Mouse (Mus musculus): ENCODE results near the gene Slc1a7. TPM values are rescaled to one million over a fixed set of nuclear protein-coding genes. Genes with fewer than 3 reads are reported as not detected.

Slc1a7 gene
- polyA plus RNA-seq, 1 experiment from 2014 or later, result not detected

DNA sequence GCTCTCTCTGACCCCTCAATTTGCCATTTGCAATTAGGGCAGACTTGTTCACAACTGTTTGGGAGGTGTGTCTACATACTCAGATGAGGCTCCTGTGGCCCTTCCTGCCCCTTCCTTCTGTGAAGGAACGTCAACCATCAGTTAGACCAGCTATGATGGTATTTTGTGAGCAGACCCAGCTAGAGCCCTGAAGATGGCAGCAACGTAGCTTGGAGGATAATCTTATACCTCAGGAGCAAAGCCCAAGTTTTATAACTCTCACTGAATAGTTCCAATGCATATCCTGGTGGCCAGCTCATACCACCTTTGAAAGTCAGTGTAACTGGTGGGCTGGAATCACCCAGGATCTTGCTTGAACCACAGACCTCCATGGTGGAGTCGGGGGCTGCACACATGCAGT is 36.7 kb upstream of the Slc1a7 start:
- H3K27me3 ChIP-seq (replicated peaks; ENCODE audit: control insufficient read depth, insufficient read depth, low read length), result no peaks in the 10 kb centered on the region
- ATAC-seq (replicated peaks; ENCODE audit: low FRiP score), result no peak
- H3K9me3 ChIP-seq (ENCODE audit: control insufficient read depth, low read length), result no peaks in the 10 kb centered on the region
- H3K4me1 ChIP-seq (replicated peaks; ENCODE audit: control insufficient read depth, insufficient read depth, low read length), result peaks cover 4% of the 10 kb centered on the region
- no peak for DNase-seq (ENCODE audit: low spot score)
- no peak overlapping the region for H3K4me3 ChIP-seq (ENCODE audit: low read depth, low read length)
- H3K4me2 ChIP-seq, result no peak overlapping the region
- H3K9ac ChIP-seq (ENCODE audit: low read depth, low read length), result no peak overlapping the region
- no peak overlapping the region for H3K27ac ChIP-seq (ENCODE audit: low read depth, low read length)
- no peaks in the 10 kb centered on the region for H3K36me3 ChIP-seq (ENCODE audit: control insufficient read depth, insufficient read depth, low read length)
- WGBS, result 73% methylated on average over 3 of the region's 3 CpGs

DNA sequence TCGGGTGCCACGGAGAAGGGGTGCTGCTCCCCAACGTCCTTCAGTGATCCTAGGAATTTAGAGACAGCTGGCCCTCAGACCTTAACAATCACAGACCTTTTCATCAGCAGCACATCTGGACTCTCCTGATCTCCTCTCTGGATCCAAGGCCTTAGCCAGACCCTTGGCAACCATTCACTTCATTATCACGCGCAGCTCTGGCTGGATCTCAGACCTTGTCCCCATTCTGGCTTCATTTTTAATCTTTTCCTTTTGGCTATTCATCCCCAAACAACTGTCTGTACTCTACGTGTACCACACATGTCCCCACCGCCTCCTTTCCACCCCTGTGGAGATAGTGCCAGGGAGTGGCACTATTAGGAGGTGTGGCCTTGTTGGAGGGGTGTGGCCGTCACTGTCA is 34.9 kb upstream of the Slc1a7 start:
- Histone ChIP-seq H3K4me1 (replicated peaks; ENCODE audit: control insufficient read depth, insufficient read depth, low read length) (peaks cover 4% of the 10 kb centered on the region), H3K27ac (ENCODE audit: low read depth, low read length) (no peak overlapping the region), H3K4me3 (ENCODE audit: low read depth, low read length) (no peak overlapping the region), H3K4me2 (no peak overlapping the region), H3K9ac (ENCODE audit: low read depth, low read length) (no peak overlapping the region), H3K27me3 (replicated peaks; ENCODE audit: control insufficient read depth, insufficient read depth, low read length) (no peaks in the 10 kb centered on the region), H3K9me3 (ENCODE audit: control insufficient read depth, low read length) (no peaks in the 10 kb centered on the region), H3K36me3 (ENCODE audit: control insufficient read depth, insufficient read depth, low read length) (no peaks in the 10 kb centered on the region)
- WGBS, result 73% methylated on average over 8 of the region's 8 CpGs
- DNase-seq (ENCODE audit: low spot score) (no peak), ATAC-seq (replicated peaks; ENCODE audit: low FRiP score) (no peak)

DNA sequence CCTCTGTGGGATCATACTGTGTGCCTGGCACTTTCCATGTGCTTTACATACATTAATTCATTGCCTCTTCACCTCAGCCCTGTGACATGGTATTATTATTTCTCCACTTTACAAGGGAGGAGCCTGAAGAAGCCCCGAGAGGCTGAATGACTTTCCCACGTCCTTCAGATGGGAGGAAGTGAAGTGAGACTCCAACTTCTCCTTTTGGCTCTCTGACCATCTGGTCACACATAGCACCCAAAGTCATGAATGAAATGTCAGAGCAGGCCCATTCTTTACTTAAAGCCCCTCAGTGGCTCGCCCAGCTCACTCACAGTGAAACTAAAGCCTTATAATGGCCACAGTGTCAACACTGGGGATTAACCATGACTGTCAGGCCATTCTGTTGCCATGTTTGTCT is 32.9 kb upstream of the Slc1a7 start:
- WGBS, result 53% methylated on average over 3 of the region's 3 CpGs
- DNase-seq (ENCODE audit: low spot score), result no peak
- H3K4me1 ChIP-seq (replicated peaks; ENCODE audit: control insufficient read depth, insufficient read depth, low read length), result no peaks in the 10 kb centered on the region

DNA sequence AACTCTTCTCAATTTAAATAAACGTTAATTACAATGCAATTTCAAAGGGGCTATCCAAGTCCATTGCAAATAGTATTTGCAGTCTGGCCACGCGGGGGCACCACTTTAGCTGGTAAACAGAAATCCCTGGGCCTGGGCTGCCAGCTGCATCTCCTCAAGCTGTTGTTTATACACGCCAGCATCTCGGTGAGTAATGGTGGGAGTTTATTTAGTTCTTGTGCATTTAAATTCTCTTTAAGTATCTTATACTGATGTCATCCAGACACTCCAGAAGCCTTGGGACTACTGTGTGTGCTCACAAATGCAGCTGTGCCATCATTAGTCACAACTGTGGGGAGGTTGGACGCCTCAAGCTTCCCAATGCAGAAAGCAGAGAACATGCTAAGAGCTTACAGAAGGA is 30.8 kb upstream of the Slc1a7 start:
- no peaks in the 10 kb centered on the region for H3K27me3 ChIP-seq (replicated peaks; ENCODE audit: control insufficient read depth, insufficient read depth, low read length)
- H3K4me3 ChIP-seq (ENCODE audit: low read depth, low read length), result no peak overlapping the region
- ATAC-seq (replicated peaks; ENCODE audit: low FRiP score) (no peak), DNase-seq (ENCODE audit: low spot score) (peak; percentile 61)
- no peak overlapping the region for H3K4me2 ChIP-seq
- H3K9ac ChIP-seq (ENCODE audit: low read depth, low read length), result no peak overlapping the region
- H3K4me1 ChIP-seq (replicated peaks; ENCODE audit: control insufficient read depth, insufficient read depth, low read length), result no peaks in the 10 kb centered on the region
- WGBS, result 30% methylated on average over 6 of the region's 6 CpGs
- no peaks in the 10 kb centered on the region for H3K9me3 ChIP-seq (ENCODE audit: control insufficient read depth, low read length)
- no peaks in the 10 kb centered on the region for H3K36me3 ChIP-seq (ENCODE audit: control insufficient read depth, insufficient read depth, low read length)
- no peak overlapping the region for H3K27ac ChIP-seq (ENCODE audit: low read depth, low read length)

More for the DNA sequence above, 32.9 kb upstream of the Slc1a7 start:
- Histone ChIP-seq H3K27ac (ENCODE audit: low read depth, low read length) (no peak overlapping the region), H3K36me3 (ENCODE audit: control insufficient read depth, insufficient read depth, low read length) (no peaks in the 10 kb centered on the region), H3K4me2 (no peak overlapping the region), H3K9me3 (ENCODE audit: control insufficient read depth, low read length) (no peaks in the 10 kb centered on the region), H3K27me3 (replicated peaks; ENCODE audit: control insufficient read depth, insufficient read depth, low read length) (no peaks in the 10 kb centered on the region), H3K9ac (ENCODE audit: low read depth, low read length) (no peak overlapping the region), H3K4me3 (ENCODE audit: low read depth, low read length) (no peak overlapping the region)
- ATAC-seq (replicated peaks; ENCODE audit: low FRiP score), result no peak

DNA sequence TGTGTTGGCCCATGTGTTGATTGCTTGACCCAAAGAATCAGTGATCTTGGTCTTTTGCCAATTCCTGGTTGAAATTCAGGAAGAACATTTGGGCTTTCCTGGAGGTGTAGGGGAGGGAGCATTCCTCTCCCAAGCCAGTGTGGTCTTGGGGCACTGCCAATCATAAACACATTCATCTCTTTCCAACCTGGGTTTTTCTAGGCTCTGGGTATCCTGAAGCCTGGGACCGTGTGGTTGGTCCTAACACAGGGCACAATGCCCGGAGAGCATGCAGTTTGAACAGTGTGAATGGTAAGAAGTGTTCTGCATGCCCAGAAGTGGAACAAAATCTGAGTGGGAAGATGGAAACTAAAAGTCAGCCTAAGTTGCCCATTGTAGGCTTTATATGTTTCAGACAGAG is 30.0 kb upstream of the Slc1a7 start:
- no peaks in the 10 kb centered on the region for H3K4me1 ChIP-seq (replicated peaks; ENCODE audit: control insufficient read depth, insufficient read depth, low read length)
- ATAC-seq (replicated peaks; ENCODE audit: low FRiP score) (no peak), DNase-seq (ENCODE audit: low spot score) (no peak)
- no peak overlapping the region for H3K27ac ChIP-seq (ENCODE audit: low read depth, low read length)
- no peaks in the 10 kb centered on the region for H3K9me3 ChIP-seq (ENCODE audit: control insufficient read depth, low read length)
- H3K4me2 ChIP-seq, result no peak overlapping the region
- no peaks in the 10 kb centered on the region for H3K27me3 ChIP-seq (replicated peaks; ENCODE audit: control insufficient read depth, insufficient read depth, low read length)
- WGBS, result 84% methylated on average over 2 of the region's 2 CpGs
- no peaks in the 10 kb centered on the region for H3K36me3 ChIP-seq (ENCODE audit: control insufficient read depth, insufficient read depth, low read length)
- H3K4me3 ChIP-seq (ENCODE audit: low read depth, low read length), result no peak overlapping the region
- H3K9ac ChIP-seq (ENCODE audit: low read depth, low read length), result no peak overlapping the region

DNA sequence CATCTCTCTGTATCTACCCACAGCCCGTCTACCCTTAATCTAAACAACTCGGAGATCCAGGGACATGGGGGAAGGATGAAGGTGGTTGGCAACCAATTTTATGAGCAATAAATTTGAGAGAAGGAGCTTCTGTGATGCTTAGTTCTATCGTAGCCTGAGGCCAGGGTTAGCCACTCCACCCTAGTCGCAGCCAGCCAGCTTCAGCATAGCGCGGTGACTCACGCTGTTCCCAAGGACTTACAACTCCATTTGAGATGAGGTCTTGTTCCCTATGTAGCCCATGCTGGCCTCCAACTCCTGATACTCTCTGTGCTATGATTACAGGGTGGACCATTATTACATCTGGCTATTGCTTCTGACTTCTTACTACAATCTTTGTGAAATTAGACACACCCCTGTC is 25.4 kb upstream of the Slc1a7 start:
- Histone ChIP-seq H3K9ac (ENCODE audit: low read depth, low read length) (no peak overlapping the region), H3K4me3 (ENCODE audit: low read depth, low read length) (no peak overlapping the region), H3K27ac (ENCODE audit: low read depth, low read length) (no peak overlapping the region), H3K27me3 (replicated peaks; ENCODE audit: control insufficient read depth, insufficient read depth, low read length) (no peaks in the 10 kb centered on the region), H3K9me3 (ENCODE audit: control insufficient read depth, low read length) (no peaks in the 10 kb centered on the region), H3K4me2 (no peak overlapping the region), H3K36me3 (ENCODE audit: control insufficient read depth, insufficient read depth, low read length) (no peaks in the 10 kb centered on the region), H3K4me1 (replicated peaks; ENCODE audit: control insufficient read depth, insufficient read depth, low read length) (no peaks in the 10 kb centered on the region)
- 88% methylated on average over 7 of the region's 7 CpGs for WGBS
- DNase-seq (ENCODE audit: low spot score), result no peak
- ATAC-seq (replicated peaks; ENCODE audit: low FRiP score), result no peak

DNA sequence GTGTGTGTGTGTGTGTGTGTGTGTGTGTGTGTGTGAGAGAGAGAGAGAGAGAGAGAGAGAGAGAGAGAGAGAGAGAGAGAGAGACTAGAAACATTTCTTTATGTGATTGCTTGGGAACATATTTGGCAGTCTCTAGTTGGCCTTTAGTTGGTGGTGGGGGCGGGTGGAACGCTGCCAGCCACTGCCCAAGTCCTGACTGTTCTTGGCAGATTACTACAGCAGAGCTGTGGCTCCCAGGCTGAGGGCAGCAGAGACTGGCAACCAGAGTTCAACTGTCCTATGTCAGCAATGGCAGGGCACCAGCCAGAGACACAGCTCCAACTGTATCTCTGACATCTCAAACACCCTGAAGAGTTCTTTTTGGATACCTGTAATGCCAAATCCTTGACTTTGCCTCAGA is 24.0 kb upstream of the Slc1a7 start:
- WGBS, result 76% methylated on average over 2 of the region's 2 CpGs
- Histone ChIP-seq H3K27ac (ENCODE audit: low read depth, low read length) (no peak overlapping the region), H3K9me3 (ENCODE audit: control insufficient read depth, low read length) (no peaks in the 10 kb centered on the region), H3K36me3 (ENCODE audit: control insufficient read depth, insufficient read depth, low read length) (no peaks in the 10 kb centered on the region), H3K4me1 (replicated peaks; ENCODE audit: control insufficient read depth, insufficient read depth, low read length) (no peaks in the 10 kb centered on the region), H3K9ac (ENCODE audit: low read depth, low read length) (no peak overlapping the region), H3K4me3 (ENCODE audit: low read depth, low read length) (no peak overlapping the region), H3K27me3 (replicated peaks; ENCODE audit: control insufficient read depth, insufficient read depth, low read length) (no peaks in the 10 kb centered on the region), H3K4me2 (no peak overlapping the region)
- ATAC-seq (replicated peaks; ENCODE audit: low FRiP score) (no peak), DNase-seq (ENCODE audit: low spot score) (no peak)

DNA sequence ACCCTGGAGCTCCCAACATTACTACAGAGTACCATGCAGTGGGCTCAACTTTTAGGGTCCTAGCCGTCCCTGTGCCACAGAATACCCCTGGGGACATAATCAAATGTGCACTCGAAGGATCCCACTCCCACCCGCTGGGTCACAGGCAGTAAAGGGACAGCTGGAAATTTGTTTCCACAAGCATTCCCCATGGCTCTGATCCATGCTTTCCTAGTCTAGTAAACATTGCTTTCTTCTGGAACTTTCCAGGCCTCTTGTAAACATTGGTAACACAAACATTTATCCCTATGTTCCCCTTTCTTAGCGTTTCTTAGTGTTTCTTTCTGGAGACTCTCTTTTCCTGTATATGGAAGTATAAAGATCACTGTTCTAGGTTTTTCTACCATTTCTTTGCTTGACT is 18.2 kb upstream of the Slc1a7 start:
- Histone ChIP-seq H3K9ac (ENCODE audit: low read depth, low read length) (no peak overlapping the region), H3K4me3 (ENCODE audit: low read depth, low read length) (no peak overlapping the region), H3K36me3 (ENCODE audit: control insufficient read depth, insufficient read depth, low read length) (no peaks in the 10 kb centered on the region), H3K27me3 (replicated peaks; ENCODE audit: control insufficient read depth, insufficient read depth, low read length) (no peaks in the 10 kb centered on the region), H3K9me3 (ENCODE audit: control insufficient read depth, low read length) (no peaks in the 10 kb centered on the region), H3K27ac (ENCODE audit: low read depth, low read length) (no peak overlapping the region), H3K4me1 (replicated peaks; ENCODE audit: control insufficient read depth, insufficient read depth, low read length) (no peaks in the 10 kb centered on the region), H3K4me2 (no peak overlapping the region)
- ATAC-seq (replicated peaks; ENCODE audit: low FRiP score) (no peak), DNase-seq (ENCODE audit: low spot score) (no peak)
- 83% methylated on average over 4 of the region's 4 CpGs for WGBS

DNA sequence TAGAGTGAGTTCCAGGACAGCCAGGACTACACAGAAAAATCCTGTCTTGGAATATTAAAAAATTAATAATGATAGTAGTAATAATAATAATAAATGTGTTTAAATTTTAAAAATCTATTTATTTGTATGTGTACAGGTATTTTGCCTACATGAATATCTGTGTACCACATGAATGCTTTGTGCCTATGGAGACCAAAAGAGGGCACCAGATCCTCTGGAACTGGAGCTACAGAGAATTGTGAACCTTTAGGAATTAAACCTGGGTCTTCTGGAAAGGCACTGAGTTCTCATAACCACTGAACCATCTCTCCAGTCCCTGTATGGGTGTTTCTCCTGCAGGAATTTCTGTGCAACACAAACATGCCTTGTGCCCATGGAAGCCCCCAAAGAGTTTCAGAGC is 15.3 kb upstream of the Slc1a7 start:
- DNase-seq (ENCODE audit: low spot score) (no peak), ATAC-seq (replicated peaks; ENCODE audit: low FRiP score) (no peak)
- Histone ChIP-seq H3K9me3 (ENCODE audit: control insufficient read depth, low read length) (no peaks in the 10 kb centered on the region), H3K36me3 (ENCODE audit: control insufficient read depth, insufficient read depth, low read length) (no peaks in the 10 kb centered on the region), H3K27ac (ENCODE audit: low read depth, low read length) (no peak overlapping the region), H3K4me2 (no peak overlapping the region), H3K4me3 (ENCODE audit: low read depth, low read length) (no peak overlapping the region), H3K27me3 (replicated peaks; ENCODE audit: control insufficient read depth, insufficient read depth, low read length) (no peaks in the 10 kb centered on the region), H3K9ac (ENCODE audit: low read depth, low read length) (no peak overlapping the region), H3K4me1 (replicated peaks; ENCODE audit: control insufficient read depth, insufficient read depth, low read length) (no peaks in the 10 kb centered on the region)
